Mouse (Mus musculus) kidney, postnatal 25 days (tissue): Measurements from ENCODE around the gene Pim1.
"Not testable (repeated sequence)": the region's sequence is repeated elsewhere in the genome, so short reads cannot be mapped to it uniquely, and the experiment has no call there.

ENCODE experiments used
- DNase-seq, 2 experiments: peaks; one replicate each; pipeline ENCODE4 v3.0.0; 2021; ENCODE audit warnings: mixed read lengths in 2 of 2

Pim1 gene

GRCm38 (mm10) chr17:29494062-29494731 lies 3.6 kb downstream of the Pim1 start:
- DNase-seq, result no peak

DNA sequence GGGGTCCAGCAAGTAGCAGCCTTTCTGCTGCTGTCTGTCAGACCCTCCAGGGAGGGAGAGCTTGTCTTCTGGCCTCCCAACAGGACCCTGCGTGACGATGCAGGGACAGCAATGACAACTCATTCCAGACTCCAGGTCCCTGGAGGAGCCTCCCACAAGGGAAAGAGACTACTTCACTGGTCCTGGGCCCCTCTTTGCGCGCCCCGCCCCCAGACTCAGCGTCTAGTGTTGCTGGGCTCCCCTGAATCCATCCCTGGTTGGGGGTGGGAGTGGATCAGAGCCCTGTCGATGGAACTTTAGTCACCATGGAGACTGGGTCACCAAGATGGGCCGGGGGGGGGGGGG lies 4.2 kb downstream of the Pim1 start:
- DNase-seq, result no peak

DNA sequence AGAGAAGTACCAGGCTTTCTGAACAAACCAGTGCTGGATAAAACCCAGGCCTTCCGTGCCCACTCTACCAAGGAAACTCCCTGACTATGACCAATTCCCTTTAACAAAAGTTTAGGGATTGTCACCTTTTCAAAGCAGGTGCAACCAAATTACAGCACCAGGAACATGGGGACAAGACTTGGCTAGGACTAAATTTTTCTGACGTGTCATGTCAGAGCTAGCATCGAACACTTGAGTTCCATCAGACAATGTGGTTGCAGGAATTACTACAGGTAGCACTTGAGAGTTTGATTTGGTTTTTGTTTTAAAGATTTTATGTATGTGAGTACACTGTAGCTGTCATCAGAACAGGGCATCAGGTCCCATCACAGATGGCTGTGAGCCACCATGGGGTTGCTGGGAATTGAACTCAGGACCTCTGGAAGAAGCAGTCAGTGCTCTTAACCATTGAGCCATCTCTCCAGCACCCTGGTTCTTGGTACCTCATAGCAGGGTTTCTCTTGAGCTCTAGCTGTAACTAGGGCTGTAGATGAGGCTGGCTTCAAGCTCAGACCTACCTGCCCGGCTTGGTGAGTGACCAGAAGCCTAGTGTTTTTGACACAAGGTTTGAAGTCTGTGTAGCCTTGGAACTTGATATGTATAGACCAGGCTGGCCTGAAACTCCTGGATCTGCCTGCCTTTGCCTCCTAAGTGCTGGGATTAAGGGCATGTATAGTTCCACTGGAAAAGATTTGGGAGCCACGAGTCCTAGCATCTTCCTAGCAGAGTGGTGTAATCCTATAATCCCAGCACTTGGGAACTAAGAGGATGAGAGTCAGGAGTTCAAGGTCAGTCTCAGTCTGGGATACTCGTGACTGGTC lies 5.9 kb downstream of the Pim1 start:
- no peak for DNase-seq

DNA sequence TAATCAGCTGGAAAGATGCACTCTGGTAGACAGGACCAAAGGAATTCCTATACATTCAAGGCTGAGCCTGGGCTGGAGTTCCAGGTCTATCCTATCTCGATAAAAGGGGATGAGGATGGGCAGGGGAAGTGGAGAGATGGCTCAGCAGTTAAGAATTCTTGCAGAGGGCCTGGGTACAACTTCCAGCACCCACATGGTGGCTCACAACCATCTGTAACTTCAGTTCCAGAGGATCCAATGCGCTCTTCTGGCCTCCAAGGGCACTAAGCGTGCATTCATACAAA lies 6.5 kb downstream of the Pim1 start:
- DNase-seq, result no peak

DNA sequence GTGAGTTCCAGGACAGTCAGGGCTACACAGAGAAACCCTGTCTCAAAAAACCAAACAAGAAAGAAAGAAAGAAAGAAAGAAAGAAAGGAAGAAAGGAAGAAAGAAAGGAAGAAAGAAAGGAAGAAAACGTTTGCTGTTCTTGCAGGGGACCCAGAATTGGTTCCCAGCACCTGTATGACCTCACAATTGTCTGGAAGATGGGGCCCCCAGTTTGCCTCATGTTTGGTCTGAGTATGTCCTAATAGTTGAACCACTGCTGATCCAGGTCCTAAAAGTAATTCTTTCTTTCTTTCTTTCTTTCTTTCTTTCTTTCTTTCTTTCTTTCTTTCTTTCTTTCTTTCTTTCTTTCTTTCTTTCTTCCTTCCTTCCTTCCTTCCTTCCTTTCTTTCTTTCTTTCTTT lies 6.9 kb downstream of the Pim1 start:
- not testable (repeated sequence) for DNase-seq

DNA sequence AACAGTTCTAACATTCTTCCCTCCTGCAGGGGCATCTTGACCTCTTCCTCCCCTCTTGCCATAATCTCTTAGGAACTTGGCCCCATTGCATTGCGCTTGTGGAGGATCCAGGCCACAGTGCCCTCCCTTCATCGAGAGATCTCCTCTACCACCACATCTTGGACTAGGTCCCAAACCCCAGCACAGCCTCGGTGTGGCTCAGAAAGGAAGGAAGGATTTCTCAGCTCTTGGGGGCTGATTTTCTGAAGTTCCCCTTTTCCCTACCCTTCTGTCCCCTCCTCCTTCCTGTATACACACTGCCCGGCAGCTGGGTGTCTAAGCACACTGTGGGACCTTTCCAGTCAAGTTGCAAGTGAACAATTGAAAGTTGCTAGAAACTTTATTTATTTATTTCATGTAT lies 7.5 kb downstream of the Pim1 start:
- DNase-seq, result no peak

GRCm38 (mm10) chr17:29498952-29499351 lies 8.4 kb downstream of the Pim1 start:
- not testable (repeated sequence) for DNase-seq

GRCm38 (mm10) chr17:29499511-29499910 lies 9.0 kb downstream of the Pim1 start:
- no peak for DNase-seq

GRCm38 (mm10) chr17:29500243-29500740 lies 9.7 kb downstream of the Pim1 start:
- DNase-seq, result no peak

DNA sequence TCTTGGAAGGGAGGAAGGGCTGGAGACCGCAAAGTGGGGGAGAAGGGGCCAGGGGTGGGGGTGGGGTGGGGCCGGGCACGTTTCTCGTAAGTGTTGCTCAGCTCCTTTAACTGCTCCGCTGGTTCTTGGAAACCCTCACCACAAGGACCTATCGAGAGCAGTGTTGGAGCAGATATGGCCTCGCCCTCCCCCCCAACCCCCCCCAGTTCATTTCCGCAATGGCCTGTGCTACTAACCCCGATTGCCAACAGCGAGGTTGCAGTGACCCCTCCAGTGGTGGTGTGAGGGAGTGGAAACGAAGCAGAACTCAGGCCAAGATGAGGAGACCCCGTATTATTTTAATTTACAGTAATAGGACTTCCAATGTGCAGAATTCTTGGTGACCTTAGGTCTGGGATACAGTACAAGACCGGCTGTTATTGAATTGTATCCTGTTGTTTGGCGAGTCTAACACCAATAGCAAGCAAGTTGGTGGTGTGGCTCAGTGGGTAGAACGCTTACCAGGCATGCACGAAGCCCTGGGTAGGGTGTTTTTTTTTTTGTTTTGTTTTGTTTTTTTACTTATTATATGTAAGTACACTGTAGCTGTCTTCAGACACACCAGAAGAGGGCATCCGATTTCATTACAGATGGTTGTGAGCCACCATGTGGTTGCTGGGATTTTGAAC lies 10.4 kb downstream of the Pim1 start:
- no peak for DNase-seq

DNA sequence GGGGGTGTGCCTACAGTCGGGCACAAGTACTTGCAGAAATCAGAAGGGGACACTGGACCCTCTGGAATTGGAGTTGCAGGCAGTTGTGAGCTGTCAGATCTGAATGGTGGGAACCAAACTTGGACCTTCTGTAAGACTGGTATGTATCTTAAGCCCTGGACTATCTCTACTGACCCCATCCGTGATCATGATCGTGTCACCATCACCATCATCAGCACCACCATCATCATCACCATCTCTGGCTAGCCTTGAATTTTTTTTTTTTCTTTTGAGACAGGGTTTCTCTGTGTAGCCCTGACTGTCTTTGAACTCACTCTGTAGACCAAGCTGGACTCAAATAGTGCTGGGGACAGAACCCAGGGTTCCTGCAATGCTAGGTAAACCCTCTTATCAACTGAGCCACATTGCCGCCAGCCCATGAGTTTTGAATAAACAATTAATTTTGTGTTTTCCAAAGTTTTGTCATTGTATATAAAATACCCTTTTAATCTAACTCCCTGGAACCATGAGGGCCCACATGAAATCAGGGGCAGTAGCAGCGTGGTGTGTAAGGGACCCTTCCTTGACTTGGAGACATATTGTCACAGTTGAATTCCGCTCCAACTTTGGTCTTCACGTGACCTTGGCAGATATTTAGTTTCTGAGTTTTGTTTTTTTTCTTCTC lies 11.6 kb downstream of the Pim1 start:
- DNase-seq, result no peak

GRCm38 (mm10) chr17:29502669-29503665 lies 12.4 kb downstream of the Pim1 start:
- DNase-seq, result no peak

DNA sequence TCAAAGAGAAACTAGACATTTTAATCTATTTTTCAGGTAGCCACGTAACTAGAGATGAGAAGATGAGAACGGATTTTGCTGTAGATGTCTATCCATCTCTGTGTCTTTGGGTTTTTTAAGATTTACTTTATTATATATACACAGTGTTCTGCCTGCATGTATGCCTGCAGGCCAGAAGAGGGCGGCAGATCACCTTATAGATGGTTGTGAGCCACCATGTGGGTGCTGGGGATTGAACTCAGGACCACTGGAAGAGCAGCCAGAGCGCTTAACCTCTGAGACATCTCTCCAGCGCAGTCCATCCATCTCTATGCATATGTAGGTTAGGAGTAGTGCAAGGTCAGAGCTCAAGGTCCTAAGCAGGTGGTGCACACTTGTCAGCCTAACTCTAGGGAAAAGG lies 13.1 kb downstream of the Pim1 start:
- DNase-seq, result no peak

GRCm38 (mm10) chr17:29508927-29509608 lies 18.5 kb downstream of the Pim1 start:
- DNase-seq, result no peak

- no peak for DNase-seq
Observed at GRCm38 (mm10) chr17:29510691-29511090, 20.1 kb downstream of the Pim1 start.

- peak; percentile 74 to 84 for DNase-seq
Observed at GRCm38 (mm10) chr17:29513044-29513730, 22.6 kb downstream of the Pim1 start.

DNA sequence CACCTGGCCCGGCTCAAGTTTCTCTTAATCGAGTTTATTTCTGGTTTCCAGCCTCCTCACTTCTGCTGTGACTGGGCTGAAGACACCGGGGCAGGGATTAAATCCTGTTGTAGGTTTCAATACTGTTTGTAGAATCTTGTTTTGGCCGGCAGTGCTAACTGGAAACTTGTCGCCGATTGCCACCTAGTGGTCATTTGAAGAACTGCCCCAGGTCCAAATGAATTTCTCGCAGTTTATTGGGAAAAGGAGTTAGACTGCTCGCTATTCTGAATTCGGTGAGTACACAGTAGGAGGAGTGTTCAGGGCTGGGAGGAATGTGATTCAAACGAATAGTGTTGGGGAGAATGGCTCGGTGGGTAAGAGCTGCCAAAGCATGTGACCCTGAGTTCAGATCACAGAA lies 23.9 kb downstream of the Pim1 start:
- peak; percentile 74 to 84 for DNase-seq

DNA sequence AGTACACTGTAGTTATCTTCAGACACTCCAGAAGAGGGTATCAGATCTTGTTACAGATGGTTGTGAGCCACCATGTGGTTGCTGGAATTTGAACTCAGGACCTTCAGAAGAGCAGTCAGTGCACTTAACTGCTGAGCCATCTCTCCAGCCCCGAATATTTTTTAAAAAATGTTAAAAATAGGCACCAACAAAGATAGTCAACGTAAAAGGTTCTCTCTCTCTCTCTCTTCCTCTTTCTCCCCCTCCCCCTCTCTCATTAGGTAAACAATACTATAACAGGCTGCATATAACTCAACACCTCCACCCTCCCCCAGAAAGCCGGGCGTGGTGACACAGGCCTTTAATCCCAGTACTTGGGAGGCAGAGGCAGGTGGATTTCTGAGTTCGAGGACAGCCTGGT lies 28.1 kb downstream of the Pim1 start:
- not testable (repeated sequence) for DNase-seq

DNA sequence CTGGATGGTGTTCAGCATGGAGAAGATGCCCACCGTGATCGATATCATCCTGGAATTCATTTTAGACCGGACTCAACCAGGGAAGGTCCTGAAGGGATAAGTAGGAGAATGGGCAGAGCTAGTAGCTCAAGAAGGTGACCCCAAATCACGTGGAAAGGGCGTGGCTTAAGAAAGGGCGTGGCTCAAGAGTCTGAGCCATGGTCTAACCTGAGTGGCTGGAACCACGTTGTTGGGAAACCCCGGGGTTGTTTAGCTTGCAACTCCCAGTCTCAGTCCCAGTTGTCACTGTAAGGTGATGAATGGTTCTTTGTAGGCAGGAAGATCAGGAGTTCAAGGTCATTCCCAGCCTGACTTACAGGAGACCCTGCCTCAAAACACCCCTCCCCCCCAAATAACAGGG lies 29.2 kb downstream of the Pim1 start:
- DNase-seq, result no peak

DNA sequence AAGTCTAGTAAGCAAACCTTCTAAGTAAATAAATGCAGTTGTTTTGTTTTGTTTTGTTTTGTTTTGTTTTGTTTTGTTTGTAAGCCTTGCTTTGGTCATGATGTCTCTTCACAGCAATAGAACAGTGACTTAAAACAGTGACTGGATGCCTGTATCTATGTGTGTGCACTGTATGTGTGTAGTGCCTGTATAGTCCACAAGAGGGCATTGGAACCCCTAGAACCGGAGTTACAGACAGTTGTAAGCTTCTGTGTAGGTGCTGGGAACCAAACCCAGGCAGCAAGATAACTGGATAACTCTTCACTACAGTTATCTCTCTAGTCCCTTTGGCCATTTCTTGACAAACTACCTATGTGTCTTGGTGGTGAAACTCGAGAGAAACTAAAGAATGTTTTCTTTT lies 35.1 kb downstream of the Pim1 start:
- DNase-seq, result no peak
